Mouse (Mus musculus) mouse trophoblast stem cell (cell line): ENCODE measurements around the gene Ism2.
"Not testable (repeated sequence)": the region's sequence is repeated elsewhere in the genome, so short reads cannot be mapped to it uniquely, and the experiment has no call there.

Experiments used
- in situ Hi-C, 2 experiments: fragments of 300-500 bp; cut with MseI, MboI; formaldehyde crosslinking; loops; 2 replicates in 1 of 2; 3 replicates in 1 of 2; pipeline ENCODE4 v1.15.1; 2025

Gene Ism2

DNA sequence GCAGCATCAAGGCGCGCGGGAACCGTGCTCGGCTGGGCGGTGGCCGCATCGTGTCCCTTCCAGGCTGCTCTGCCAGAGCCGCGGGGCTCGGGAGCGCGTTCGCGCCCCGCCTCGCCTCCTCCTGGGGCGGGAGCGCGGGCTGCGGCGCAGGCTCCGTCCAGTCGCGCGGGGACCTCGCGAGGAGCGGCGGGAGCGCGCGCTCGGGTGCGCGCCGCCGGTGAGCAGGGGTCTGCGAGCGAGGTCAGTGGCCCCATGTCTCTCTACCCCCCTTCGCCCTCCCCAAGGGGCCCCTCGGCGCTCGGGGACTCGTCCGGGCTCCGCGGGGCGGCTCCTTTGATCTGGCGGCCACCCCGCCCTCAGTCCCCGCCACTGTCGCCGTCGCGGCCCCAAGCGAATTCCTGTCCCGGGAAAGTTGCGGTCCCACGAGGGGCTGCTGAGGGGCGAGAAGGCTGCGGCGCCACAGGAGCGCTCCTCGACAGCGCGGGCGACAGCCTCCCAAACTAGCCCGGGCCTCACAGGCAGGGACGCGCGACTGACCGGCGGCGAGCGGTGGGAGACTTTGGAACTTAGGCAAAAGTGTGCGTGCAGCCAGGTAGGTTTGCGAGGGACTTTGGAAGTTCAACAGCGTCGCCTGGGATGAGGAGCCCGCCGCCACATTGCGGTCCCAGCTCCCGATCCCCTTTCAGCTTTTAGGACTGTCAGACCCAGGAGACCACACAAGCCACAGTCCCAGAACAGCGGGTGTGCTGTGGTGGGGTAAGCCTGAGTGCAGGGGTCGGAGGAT, at the start of gene Ism2:
Gene Ism2, minus strand, starts transcription at position 49 of the 784 bp plus-strand sequence.
- in situ Hi-C loops, result no loop called here

- in situ Hi-C loops, result no loop called here
These were observed 48.5 kb upstream of the Ism2 start for GRCm38 (mm10) chr12:87348029-87348428.

GRCm38 (mm10) chr12:87347511-87347910, 48.0 kb upstream of the Ism2 start:
- in situ Hi-C loops, result no loop called here

DNA sequence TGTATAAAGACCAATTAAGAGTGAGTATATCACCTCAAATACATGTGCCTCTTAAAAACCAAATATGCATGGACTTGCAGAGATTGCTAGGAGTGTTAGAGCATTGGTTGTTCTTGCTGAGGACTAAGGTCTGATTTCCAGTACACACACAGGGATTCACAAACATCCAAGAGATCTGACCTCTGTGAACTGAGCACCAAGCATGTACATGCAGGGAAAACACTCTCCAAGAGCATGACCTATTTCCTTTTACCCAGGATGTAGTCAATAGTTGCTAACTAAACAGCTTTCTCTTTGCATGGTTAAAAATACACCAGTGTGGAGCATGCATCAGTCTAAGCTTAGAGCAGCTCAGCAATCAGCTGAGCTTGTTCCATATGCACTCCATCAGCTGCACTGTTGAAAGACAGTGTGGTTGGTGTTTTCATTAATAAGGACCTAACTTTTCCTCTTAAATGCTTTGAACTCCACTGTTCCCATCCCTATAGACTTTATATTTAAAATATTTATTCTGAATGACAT, 43.6 kb upstream of the Ism2 start:
- in situ Hi-C loops, result no loop called here

GRCm38 (mm10) chr12:87338082-87338481, 38.6 kb upstream of the Ism2 start:
- in situ Hi-C loops, result no loop called here

GRCm38 (mm10) chr12:87334886-87335285, 35.4 kb upstream of the Ism2 start:
- in situ Hi-C loops, result no loop called here

DNA sequence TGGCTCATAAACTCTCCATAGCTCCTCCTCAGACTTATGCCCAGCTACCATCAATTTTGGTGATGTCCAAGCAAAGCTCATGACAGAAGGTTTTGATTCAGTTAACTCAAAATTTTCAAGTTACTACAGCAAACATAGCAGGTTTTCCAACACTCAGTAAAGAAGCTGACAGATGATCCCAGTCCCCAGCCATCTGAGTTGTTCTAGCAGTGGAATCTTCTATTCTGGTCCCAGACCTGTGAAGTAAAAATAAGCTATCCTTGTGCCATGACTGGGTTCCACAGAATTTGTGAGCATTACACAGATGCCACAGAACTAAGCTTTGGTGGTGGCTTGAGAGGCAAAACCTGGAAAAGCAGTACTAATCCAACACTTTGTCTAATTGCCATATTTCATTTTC, 34.3 kb upstream of the Ism2 start:
- in situ Hi-C loops, result no loop called here

- in situ Hi-C loops, result no loop called here
These were observed 33.0 kb upstream of the Ism2 start for GRCm38 (mm10) chr12:87332511-87332910.

GRCm38 (mm10) chr12:87331908-87332307, 32.4 kb upstream of the Ism2 start:
- in situ Hi-C loops, result no loop called here

DNA sequence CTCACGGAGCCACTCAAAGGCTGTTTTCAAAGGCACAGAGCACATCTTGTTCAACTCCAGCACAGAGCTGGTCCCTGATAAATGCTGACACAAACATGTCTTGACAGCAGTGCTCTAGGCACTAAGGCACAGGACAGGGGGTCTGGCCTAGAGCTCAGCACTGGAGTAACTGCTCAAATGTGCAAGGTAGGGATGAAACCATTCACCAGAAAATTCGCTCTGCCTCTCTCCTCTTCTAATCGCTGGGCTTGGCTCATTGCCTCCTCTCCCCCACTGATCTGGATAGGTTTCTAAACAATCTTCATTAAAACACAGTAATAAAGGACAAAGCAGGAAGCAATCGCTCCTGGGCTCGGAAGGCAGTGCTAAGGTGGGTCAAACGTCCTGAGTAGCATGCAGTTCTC, 31.6 kb upstream of the Ism2 start:
- in situ Hi-C loops, result no loop called here

DNA sequence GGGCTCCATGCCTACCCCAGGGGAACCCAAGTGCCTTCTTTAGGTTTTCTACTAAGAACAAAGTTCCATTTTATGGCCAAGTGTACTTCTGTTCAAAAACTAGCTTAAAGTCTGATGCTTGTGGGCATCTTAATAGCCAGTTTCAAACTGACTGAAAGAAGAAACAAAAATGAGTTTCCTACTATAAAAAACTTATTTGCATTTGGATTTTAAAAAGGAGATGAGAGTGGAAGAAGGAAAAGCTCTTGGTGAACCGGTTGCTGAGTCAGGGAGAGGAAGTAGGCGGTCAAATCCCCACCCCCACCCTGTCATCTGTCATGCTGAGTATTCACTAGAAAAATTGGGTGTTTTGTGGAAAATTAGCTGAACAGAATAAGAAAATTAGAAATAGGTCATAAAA, 30.7 kb upstream of the Ism2 start:
- in situ Hi-C loops, result no loop called here

DNA sequence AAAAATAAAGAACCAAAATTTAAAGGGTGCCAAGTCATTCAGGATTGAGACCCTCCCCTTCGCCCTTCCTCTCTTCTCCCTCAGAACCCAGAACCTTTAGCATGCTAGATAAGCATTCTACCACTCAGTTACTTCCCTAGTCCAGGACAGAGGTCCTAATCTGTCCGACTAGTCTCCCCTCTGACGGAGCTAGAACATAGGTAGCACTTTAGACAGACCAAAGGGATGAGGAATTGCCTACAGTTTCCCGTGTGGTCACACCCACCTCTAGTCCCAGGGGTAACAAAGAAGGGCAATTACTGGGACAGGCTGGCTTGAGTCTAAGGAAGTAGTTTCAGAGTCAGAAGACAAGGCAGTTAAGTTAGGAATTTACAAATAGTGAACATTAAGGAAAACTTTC, 28.5 kb upstream of the Ism2 start:
- in situ Hi-C loops, result no loop called here

GRCm38 (mm10) chr12:87327610-87328009, 28.1 kb upstream of the Ism2 start:
- in situ Hi-C loops, result no loop called here

DNA sequence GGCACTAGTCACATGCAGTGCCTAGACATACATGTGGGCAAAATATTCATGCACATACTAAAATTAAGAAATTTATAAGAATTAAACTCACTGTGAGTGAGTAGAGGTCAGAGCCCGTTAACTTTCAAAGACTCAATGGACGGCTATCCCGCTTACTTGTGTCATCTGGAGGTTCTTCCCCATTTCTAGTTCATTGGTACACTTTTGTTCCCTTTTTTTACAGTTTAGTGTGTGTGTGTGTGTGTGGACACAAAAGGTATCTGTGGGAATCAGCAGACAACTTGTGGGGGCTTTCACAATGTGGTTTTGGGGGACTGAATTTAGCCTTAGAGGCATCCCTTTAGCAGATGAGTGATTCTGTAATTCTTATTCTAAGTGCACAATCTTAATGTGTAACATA, 25.9 kb upstream of the Ism2 start:
- in situ Hi-C loops, result no loop called here

- in situ Hi-C loops, result no loop called here
These were observed 19.7 kb upstream of the Ism2 start for GRCm38 (mm10) chr12:87319229-87319628.

DNA sequence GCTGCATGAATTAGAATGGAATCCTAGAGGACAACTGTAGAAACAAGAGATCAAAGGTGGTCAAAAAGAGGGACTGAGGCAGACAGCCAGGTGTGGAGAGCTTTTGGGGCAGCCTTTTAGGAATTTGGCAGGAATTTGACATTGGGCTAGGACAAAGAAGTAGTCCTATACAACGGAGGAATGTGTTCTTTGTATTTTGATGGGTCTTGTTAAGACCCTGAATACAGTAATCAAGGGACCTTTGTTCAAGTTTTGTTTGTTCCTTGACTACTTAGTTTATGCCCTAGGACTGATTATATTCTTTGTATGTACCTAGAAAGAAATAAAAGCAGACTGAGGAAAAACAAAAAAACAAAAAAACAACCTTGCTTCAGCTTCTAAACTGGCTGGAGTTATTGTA, 18.4 kb upstream of the Ism2 start:
- in situ Hi-C loops, result no loop called here

- in situ Hi-C loops, result no loop called here
These were observed 13.6 kb upstream of the Ism2 start for GRCm38 (mm10) chr12:87313098-87313497.

DNA sequence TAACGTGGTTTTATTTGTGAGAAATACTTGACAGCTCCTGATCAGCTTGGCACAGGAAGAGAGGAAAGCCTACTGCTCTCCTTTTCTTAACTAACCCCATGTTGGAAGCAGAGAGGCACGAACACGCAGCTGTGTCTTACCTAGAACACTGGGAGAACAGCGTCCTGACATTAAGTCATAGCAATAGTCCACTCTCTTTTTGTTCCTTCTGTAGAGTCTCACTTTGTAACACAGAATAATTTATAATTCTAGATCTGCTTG, 7.0 kb upstream of the Ism2 start:
- in situ Hi-C loops, result not testable (repeated sequence)

GRCm38 (mm10) chr12:87305767-87306583, 6.5 kb upstream of the Ism2 start:
- in situ Hi-C loops, result no loop called here

DNA sequence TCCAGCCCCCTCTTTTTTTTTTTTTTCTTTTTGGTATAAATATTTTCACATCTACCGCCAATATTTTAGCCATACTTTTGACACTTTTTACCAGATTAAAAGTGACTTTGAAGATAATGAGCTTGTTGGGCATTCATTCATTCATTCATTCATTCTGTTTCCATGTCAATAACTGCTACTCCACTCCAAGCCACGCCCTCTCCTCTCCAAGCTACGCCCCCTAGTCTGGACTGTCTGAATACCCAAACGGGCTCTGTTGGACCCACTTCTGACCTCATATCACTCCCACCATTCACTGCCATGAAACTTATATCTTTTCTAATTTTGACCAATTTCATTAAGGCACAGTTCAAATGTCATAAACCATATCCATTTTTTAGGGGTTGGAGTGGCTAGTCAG, 1.7 kb upstream of the Ism2 start:
- in situ Hi-C loops, result no loop called here

- in situ Hi-C loops, result no loop called here
These were observed 861 bp upstream of the Ism2 start for GRCm38 (mm10) chr12:87300441-87300690.

GRCm38 (mm10) chr12:87299037-87299656, 358 bp downstream of the Ism2 start:
- in situ Hi-C loops, result no loop called here

DNA sequence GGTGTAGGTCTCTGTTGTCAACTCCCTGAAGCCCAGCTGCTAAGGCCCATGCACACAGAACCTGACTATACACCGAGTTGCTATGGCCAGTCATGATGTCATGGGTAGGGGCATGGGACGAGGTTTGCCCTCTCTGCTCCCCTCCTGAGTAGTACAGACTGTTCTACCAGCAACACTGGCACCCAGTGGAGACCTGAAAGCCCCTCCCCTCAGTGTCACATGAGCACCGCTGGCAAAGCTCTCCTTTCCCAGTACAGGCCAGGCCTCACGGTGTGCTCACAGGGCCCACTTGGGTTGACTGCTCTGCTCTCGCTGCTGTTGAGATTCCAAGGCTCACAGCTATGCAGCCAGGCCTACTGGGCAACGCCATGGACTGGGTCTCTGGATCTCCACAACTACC, 5.6 kb downstream of the Ism2 start:
- in situ Hi-C loops, result no loop called here
